Mouse (Mus musculus): ENCODE results near the gene Snap23.

- TF ChIP-seq TAL1 (IDR thresholded peaks at IDR 0.05; ENCODE audit: low read length) (no peak), GATA1 (IDR thresholded peaks at IDR 0.05; ENCODE audit: low read length) (no peak)
These were observed 4.1 kb upstream of the Snap23 start, which contains the start of gene Zfp106 for GRCm38 (mm10) chr2:120563235-120563990.

All from erythroblast, embryonic 14.5 days (primary cell).